Mouse (Mus musculus) olfactory bulb, adult 2 months (tissue): ENCODE results near the gene Fat2. TPM values are rescaled to one million over a fixed set of nuclear protein-coding genes. Genes with fewer than 3 reads are reported as not detected.

Source experiments
- H3K27ac ChIP-seq: fragments of 200-500 bp; 2 replicates; pipeline ENCODE4 v1.5.1; 2012; ENCODE audit warnings: low read depth, low read length; ENCODE audit not compliant: insufficient read depth
- H3K4me1 ChIP-seq: fragments of 200-500 bp; 2 replicates; pipeline ENCODE4 v1.6.1; 2012; ENCODE audit warnings: low read length; ENCODE audit not compliant: control insufficient read depth, insufficient read depth
- H3K4me3 ChIP-seq: fragments of 200-500 bp; 2 replicates; pipeline ENCODE4 v1.5.1; 2012; ENCODE audit warnings: mild to moderate bottlenecking, low read depth, low read length, moderate library complexity; ENCODE audit not compliant: insufficient read depth
- CTCF ChIP-seq: fragments of 200-500 bp; IDR thresholded peaks from 2 replicates; pipeline ENCODE4 v1.5.1; 2012; ENCODE audit warnings: low read depth, mild to moderate bottlenecking, low read length, moderate library complexity; ENCODE audit not compliant: insufficient read depth
- POLR2A ChIP-seq: fragments of 200-500 bp; IDR thresholded peaks from 2 replicates; pipeline ENCODE4 v1.6.1; 2012; ENCODE audit warnings: mild to moderate bottlenecking, low read depth, low read length, moderate library complexity; ENCODE audit not compliant: insufficient read depth
- WGBS: fragments of 180-500 bp; shearing (Covaris S2); methylation state at CpG from one replicate; pipeline ENCODE4 v1.1.7; 2018; 5-methylcytosine and 5-hydroxymethylcytosine counted together
- polyA plus RNA-seq: library from polyadenylated mRNA; stranded (reverse); fragments of >200 nt; gene quantifications from 2 replicates; pipeline ENCODE4 v1.2.4, GENCODE M21; 2012; ENCODE audit warnings: low replicate concordance; ENCODE audit not compliant: missing spikeins, insufficient read depth, insufficient read length

The Fat2 gene
- polyA plus RNA-seq, 1 experiment, result not detected

- no peak overlapping the region for H3K27ac ChIP-seq
- WGBS, result 87% methylated on average over 6 of the region's 6 CpGs
- no peak overlapping the region for H3K4me3 ChIP-seq
- peaks cover 20% of the 10 kb centered on the region; the same call in 1 of the 2 replicates for H3K4me1 ChIP-seq
- TF ChIP-seq CTCF, result no peak
- no peak for TF ChIP-seq POLR2A
Observed at GRCm38 (mm10) chr11:55209626-55210353, 126.6 kb downstream of the Fat2 start.

GRCm38 (mm10) chr11:55209032-55209431, 127.3 kb downstream of the Fat2 start:
- H3K4me3 ChIP-seq, result no peak overlapping the region
- peaks cover 20% of the 10 kb centered on the region; the same call in 1 of the 2 replicates for H3K4me1 ChIP-seq
- 56% methylated on average over 2 of the region's 2 CpGs for WGBS
- no peak overlapping the region for H3K27ac ChIP-seq
- no peak for TF ChIP-seq CTCF

- H3K4me1 ChIP-seq, result peaks cover 15% of the 10 kb centered on the region; the same call in 1 of the 2 replicates
- no peak overlapping the region for H3K4me3 ChIP-seq
- no peak overlapping the region for H3K27ac ChIP-seq
- WGBS, result 66% methylated on average over 6 of the region's 6 CpGs
- TF ChIP-seq CTCF, result no peak
Observed at GRCm38 (mm10) chr11:55208001-55208690, 128.2 kb downstream of the Fat2 start.

- under 1% methylated on average over 17 of the region's 17 CpGs for WGBS
- peaks cover 7% of the 10 kb centered on the region; the same call in 1 of the 2 replicates for H3K4me1 ChIP-seq
- 0 out of 2 replicates have a peak overlapping the region, but pooled peaks have one; percentile 9 for H3K27ac ChIP-seq
- H3K4me3 ChIP-seq, result peak overlapping the region; percentile 84
- no peak for TF ChIP-seq POLR2A
- no peak for TF ChIP-seq CTCF
Observed at GRCm38 (mm10) chr11:55204602-55205001, 131.8 kb downstream of the Fat2 start.

GRCm38 (mm10) chr11:55204159-55204596, 132.2 kb downstream of the Fat2 start, which contains the start of gene Slc36a1:
Slc36a1 (plus strand) TSS chr11:55204350.
- peaks cover 7% of the 10 kb centered on the region; the same call in 1 of the 2 replicates for H3K4me1 ChIP-seq
- 1% methylated on average over 31 of the region's 31 CpGs for WGBS
- TF ChIP-seq POLR2A, result peak; percentile 54; the same call in 1 of the 2 replicates
- peak; percentile 93 for TF ChIP-seq CTCF
- peak within 1 kb of the TSS; percentile 84 for H3K4me3 ChIP-seq
- peak within 1 kb of the TSS; percentile 9; the same call in 1 of the 2 replicates for H3K27ac ChIP-seq

Other genes with a start within 250 kb of the Fat2 start
- not detected in 2 replicates for gene Gm2a, start 238.4 kb downstream of the Fat2 start, polyA plus RNA-seq
- gene Slc36a3, start 184.9 kb downstream of the Fat2 start, polyA plus RNA-seq, result not detected in 2 replicates
- not detected in 2 replicates for gene Slc36a2, start 151.5 kb downstream of the Fat2 start, polyA plus RNA-seq
- not detected in 2 replicates for gene Slc36a1, start 132.2 kb downstream of the Fat2 start, polyA plus RNA-seq
- gene Sparc, start 86.6 kb upstream of the Fat2 start, polyA plus RNA-seq, result 225 and 437 TPM in 2 replicates
- not detected in 2 replicates for gene Atox1, start 124.7 kb upstream of the Fat2 start, polyA plus RNA-seq
- gene G3bp1, start 133.1 kb upstream of the Fat2 start, polyA plus RNA-seq, result 68.2 and 75.3 TPM in 2 replicates